Mouse (Mus musculus): ENCODE data around the gene Pla2g15. TPM values are rescaled to one million over a fixed set of nuclear protein-coding genes. Genes with fewer than 3 reads are reported as not detected.

Gene Pla2g15
- polyA plus RNA-seq, 1 experiment from 2014 or later, result 17.3 TPM

- Histone ChIP-seq H3K4me3 (replicated peaks) (peak within 1 kb of the TSS; percentile 54), H3K27me3 (peaks cover 46% of the 10 kb centered on the region), H3K9me3 (replicated peaks) (no peaks in the 10 kb centered on the region), H3K4me1 (peaks cover 40% of the 10 kb centered on the region), H3K27ac (replicated peaks) (peak within 1 kb of the TSS; percentile 79), H3K4me2 (replicated peaks) (peak within 1 kb of the TSS; percentile 90), H3K36me3 (peaks cover 17% of the 10 kb centered on the region), H3K9ac (peak within 1 kb of the TSS; percentile 28)
- ATAC-seq (ENCODE audit: insufficient number of reproducible peaks, low FRiP score, low TSS enrichment, low read depth), result peak; percentile 36
- WGBS, result 2% methylated on average over 83 of the region's 86 CpGs
Observed at GRCm38 (mm10) chr8:106136156-106137130, 13.8 kb upstream of the Pla2g15 start, which contains the start of gene Esrp2. Gene Esrp2 (minus strand): TSS chr8:106136974.

GRCm38 (mm10) chr8:106137218-106137905 is 12.8 kb upstream of the Pla2g15 start:
- Histone ChIP-seq H3K9me3 (replicated peaks) (no peaks in the 10 kb centered on the region), H3K36me3 (peaks cover 7% of the 10 kb centered on the region), H3K4me3 (replicated peaks) (peak overlapping the region; percentile 54), H3K27me3 (peaks cover 46% of the 10 kb centered on the region), H3K27ac (replicated peaks) (peak overlapping the region; percentile 79), H3K4me1 (peaks cover 40% of the 10 kb centered on the region), H3K4me2 (replicated peaks) (peak overlapping the region; percentile 90), H3K9ac (peak overlapping the region; percentile 12)
- WGBS, result 7% methylated on average over 22 of the region's 22 CpGs
- no peak for ATAC-seq (ENCODE audit: insufficient number of reproducible peaks, low FRiP score, low TSS enrichment, low read depth)

- no peak for ATAC-seq (ENCODE audit: insufficient number of reproducible peaks, low FRiP score, low TSS enrichment, low read depth)
- WGBS, result under 1% methylated on average over 24 of the region's 24 CpGs
- Histone ChIP-seq H3K27ac (replicated peaks) (peak overlapping the region; percentile 79), H3K36me3 (peaks cover 1% of the 10 kb centered on the region), H3K4me3 (replicated peaks) (peak overlapping the region; percentile 54), H3K9ac (peak overlapping the region; percentile 7), H3K4me1 (peaks cover 40% of the 10 kb centered on the region), H3K4me2 (replicated peaks) (peak overlapping the region; percentile 90), H3K27me3 (peaks cover 45% of the 10 kb centered on the region), H3K9me3 (replicated peaks) (no peaks in the 10 kb centered on the region)
Observed at GRCm38 (mm10) chr8:106137906-106138477, 12.2 kb upstream of the Pla2g15 start.

- 13% methylated on average over 7 of the region's 7 CpGs for WGBS
- no peaks in the 10 kb centered on the region for H3K36me3 ChIP-seq
- peak overlapping the region; percentile 54 for H3K4me3 ChIP-seq (replicated peaks)
- no peaks in the 10 kb centered on the region for H3K9me3 ChIP-seq (replicated peaks)
- peak overlapping the region; percentile 79 for H3K27ac ChIP-seq (replicated peaks)
- peaks cover 37% of the 10 kb centered on the region for H3K4me1 ChIP-seq
- peaks cover 39% of the 10 kb centered on the region for H3K27me3 ChIP-seq
- ATAC-seq (ENCODE audit: insufficient number of reproducible peaks, low FRiP score, low TSS enrichment, low read depth), result no peak
- no peak overlapping the region; the same call in 1 of the 2 replicates for H3K9ac ChIP-seq
- H3K4me2 ChIP-seq (replicated peaks), result peak overlapping the region; percentile 90
Observed at GRCm38 (mm10) chr8:106138616-106139015, 11.6 kb upstream of the Pla2g15 start.

- Histone ChIP-seq H3K36me3 (no peaks in the 10 kb centered on the region), H3K27me3 (peaks cover 25% of the 10 kb centered on the region), H3K4me1 (peaks cover 30% of the 10 kb centered on the region), H3K27ac (replicated peaks) (no peak overlapping the region), H3K4me3 (replicated peaks) (no peak overlapping the region), H3K9ac (no peak overlapping the region), H3K4me2 (replicated peaks) (no peak overlapping the region), H3K9me3 (replicated peaks) (no peaks in the 10 kb centered on the region)
- 61% methylated on average over 5 of the region's 5 CpGs for WGBS
- no peak for ATAC-seq (ENCODE audit: insufficient number of reproducible peaks, low FRiP score, low TSS enrichment, low read depth)
Observed at GRCm38 (mm10) chr8:106140191-106140590, 10.0 kb upstream of the Pla2g15 start.

- Histone ChIP-seq H3K4me3 (replicated peaks) (no peak overlapping the region), H3K27me3 (peaks cover 19% of the 10 kb centered on the region), H3K4me1 (peaks cover 24% of the 10 kb centered on the region), H3K36me3 (no peaks in the 10 kb centered on the region), H3K27ac (replicated peaks) (no peak overlapping the region), H3K9me3 (replicated peaks) (no peaks in the 10 kb centered on the region), H3K4me2 (replicated peaks) (no peak overlapping the region), H3K9ac (no peak overlapping the region)
- no peak for ATAC-seq (ENCODE audit: insufficient number of reproducible peaks, low FRiP score, low TSS enrichment, low read depth)
- WGBS, result 16% methylated on average over 13 of the region's 13 CpGs
Observed at GRCm38 (mm10) chr8:106140769-106141168, 9.4 kb upstream of the Pla2g15 start.

GRCm38 (mm10) chr8:106145331-106145730 is 4.9 kb upstream of the Pla2g15 start:
- Histone ChIP-seq H3K27ac (replicated peaks) (no peak overlapping the region), H3K4me1 (peaks cover 4% of the 10 kb centered on the region; the same call in 1 of the 2 replicates), H3K4me2 (replicated peaks) (no peak overlapping the region), H3K27me3 (no peaks in the 10 kb centered on the region), H3K4me3 (replicated peaks) (no peak overlapping the region), H3K36me3 (no peaks in the 10 kb centered on the region), H3K9ac (no peak overlapping the region), H3K9me3 (replicated peaks) (no peaks in the 10 kb centered on the region)
- 89% methylated on average over 2 of the region's 2 CpGs for WGBS
- ATAC-seq (ENCODE audit: insufficient number of reproducible peaks, low FRiP score, low TSS enrichment, low read depth), result no peak

- Histone ChIP-seq H3K36me3 (no peaks in the 10 kb centered on the region), H3K9me3 (replicated peaks) (no peaks in the 10 kb centered on the region), H3K4me2 (replicated peaks) (no peak overlapping the region), H3K9ac (no peak overlapping the region), H3K4me3 (replicated peaks) (no peak overlapping the region), H3K4me1 (peaks cover 8% of the 10 kb centered on the region), H3K27me3 (no peaks in the 10 kb centered on the region), H3K27ac (replicated peaks) (no peak overlapping the region)
- WGBS, result 91% methylated on average over 4 of the region's 4 CpGs
- no peak for ATAC-seq (ENCODE audit: insufficient number of reproducible peaks, low FRiP score, low TSS enrichment, low read depth)
Observed at GRCm38 (mm10) chr8:106146014-106146413, 4.2 kb upstream of the Pla2g15 start.

GRCm38 (mm10) chr8:106147868-106148565 is 2.2 kb upstream of the Pla2g15 start:
- H3K36me3 ChIP-seq, result 0 out of 2 replicates have a peak, but pooled peaks cover 2% of the 10 kb centered on the region
- H3K4me1 ChIP-seq, result peaks cover 17% of the 10 kb centered on the region
- ATAC-seq (ENCODE audit: insufficient number of reproducible peaks, low FRiP score, low TSS enrichment, low read depth), result no peak
- H3K4me2 ChIP-seq (replicated peaks), result no peak overlapping the region
- no peaks in the 10 kb centered on the region for H3K9me3 ChIP-seq (replicated peaks)
- no peaks in the 10 kb centered on the region for H3K27me3 ChIP-seq
- no peak overlapping the region for H3K27ac ChIP-seq (replicated peaks)
- no peak overlapping the region for H3K9ac ChIP-seq
- WGBS, result 78% methylated on average over 6 of the region's 6 CpGs
- H3K4me3 ChIP-seq (replicated peaks), result no peak overlapping the region

GRCm38 (mm10) chr8:106149025-106149424 is 1.2 kb upstream of the Pla2g15 start:
- no peak overlapping the region for H3K4me2 ChIP-seq (replicated peaks)
- WGBS, result 87% methylated on average over 6 of the region's 6 CpGs

More at GRCm38 (mm10) chr8:106149025-106149424, 1.2 kb upstream of the Pla2g15 start:
- peaks cover 22% of the 10 kb centered on the region for H3K4me1 ChIP-seq
- H3K36me3 ChIP-seq, result 0 out of 2 replicates have a peak, but pooled peaks cover 9% of the 10 kb centered on the region
- no peaks in the 10 kb centered on the region for H3K27me3 ChIP-seq
- H3K27ac ChIP-seq (replicated peaks), result no peak overlapping the region
- H3K9me3 ChIP-seq (replicated peaks), result no peaks in the 10 kb centered on the region
- H3K9ac ChIP-seq, result no peak overlapping the region
- no peak for ATAC-seq (ENCODE audit: insufficient number of reproducible peaks, low FRiP score, low TSS enrichment, low read depth)
- no peak overlapping the region for H3K4me3 ChIP-seq (replicated peaks)
